Mouse (Mus musculus) adrenal gland, adult (tissue): ENCODE data around the gene Rpp14.
A peak's percentile ranks its signal among the peaks of the same experiment; 100 is the strongest.

Experiments
- DNase-seq, 2 experiments: peaks; one replicate each; pipeline ENCODE4 v3.0.0; 2022 to 2023; ENCODE audit warnings: low spot score in 1 of 2; ENCODE audit not compliant: inconsistent age in 2 of 2

Rpp14 gene

DNA sequence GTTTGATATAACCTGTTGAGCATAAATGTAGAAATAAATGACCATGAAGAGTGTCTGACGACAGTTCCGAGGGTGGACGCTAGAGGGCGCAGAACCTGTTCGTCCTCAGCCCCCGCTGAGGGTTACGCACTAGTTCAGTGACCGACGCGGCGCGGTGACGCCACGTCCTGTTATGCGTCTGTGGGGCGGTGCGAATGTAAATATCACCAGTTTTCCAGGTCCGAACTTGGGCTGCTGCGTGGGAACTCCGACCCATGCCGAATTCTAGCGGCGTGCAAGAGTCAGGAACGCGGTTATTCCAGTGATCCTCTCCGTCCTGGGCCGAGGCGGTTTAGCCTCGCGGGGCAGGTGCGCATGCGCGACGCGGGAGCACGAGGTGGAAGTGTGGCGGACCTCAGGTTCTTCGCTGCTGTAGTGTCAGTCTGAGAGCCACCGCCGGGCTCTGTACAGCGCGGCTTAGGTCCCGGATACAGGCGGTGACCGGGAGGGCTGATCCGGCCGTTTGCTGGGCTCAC lies at the start of gene Rpp14:
Gene Rpp14 (plus strand): TSS at position 203 of the 515 bp plus-strand sequence.
- DNase-seq, result peak; percentile 95 to 99

DNA sequence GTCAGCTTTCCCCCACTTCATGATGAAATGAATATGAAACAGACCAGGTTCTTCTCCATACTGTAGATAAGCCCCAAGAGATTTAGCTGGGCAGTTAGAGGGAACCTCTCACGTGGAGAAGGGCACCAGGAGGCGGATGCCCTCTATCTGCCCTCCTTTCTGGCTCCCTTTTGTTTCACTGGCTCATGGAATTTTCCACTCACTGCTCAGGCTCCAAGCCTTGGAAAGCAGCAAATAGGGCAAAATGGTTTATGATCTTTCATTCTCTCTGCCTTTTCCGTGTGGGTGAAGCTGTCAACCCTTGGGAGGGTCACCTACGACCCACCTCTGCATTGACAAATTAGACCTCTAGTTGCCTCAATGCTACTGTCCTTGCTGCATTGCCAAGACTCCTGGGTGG lies 49.6 kb upstream of the Rpp14 start:
- peak; percentile 68 to 89 for DNase-seq

DNA sequence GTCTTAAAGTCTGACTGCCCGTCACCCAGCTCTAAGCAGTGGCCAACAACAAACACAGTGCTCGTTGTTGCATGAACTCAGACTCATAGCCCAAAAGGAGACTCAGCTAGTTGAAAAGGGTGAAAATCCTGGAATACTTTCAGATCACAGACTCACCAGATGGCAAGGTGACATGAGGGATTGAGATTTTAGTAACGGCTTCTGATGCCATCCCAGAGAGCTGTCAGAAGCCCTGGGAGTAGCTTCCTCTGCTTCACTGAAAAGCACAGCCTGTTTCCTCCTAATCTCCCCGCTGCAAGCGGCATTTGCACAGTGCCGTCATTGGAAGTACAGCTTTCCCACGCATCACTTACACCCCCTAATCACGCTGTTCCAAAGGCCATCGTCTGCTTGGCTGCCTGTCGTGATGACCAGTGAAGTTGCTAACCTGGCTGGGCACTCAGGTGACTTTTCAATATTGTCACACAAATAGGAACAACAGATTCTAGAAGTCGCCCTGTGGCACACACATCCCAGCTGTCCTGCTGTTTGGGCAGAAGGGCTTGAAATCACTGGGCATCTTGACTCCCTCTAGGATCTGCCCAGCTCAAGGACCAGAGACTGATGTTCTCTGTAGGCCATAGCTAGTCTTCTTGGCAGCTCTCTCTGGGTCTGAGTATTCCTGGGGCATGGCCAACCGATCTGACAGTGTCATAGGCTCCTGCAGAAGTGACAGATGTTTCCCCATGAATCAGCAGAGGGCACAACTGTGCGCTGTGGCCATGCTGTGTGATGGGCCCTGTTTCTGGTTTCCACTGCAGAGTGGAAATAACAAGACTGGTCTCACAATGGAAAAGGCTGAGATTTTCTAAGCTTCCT lies 47.9 kb upstream of the Rpp14 start:
- DNase-seq, result peak; percentile 85 to 90

DNA sequence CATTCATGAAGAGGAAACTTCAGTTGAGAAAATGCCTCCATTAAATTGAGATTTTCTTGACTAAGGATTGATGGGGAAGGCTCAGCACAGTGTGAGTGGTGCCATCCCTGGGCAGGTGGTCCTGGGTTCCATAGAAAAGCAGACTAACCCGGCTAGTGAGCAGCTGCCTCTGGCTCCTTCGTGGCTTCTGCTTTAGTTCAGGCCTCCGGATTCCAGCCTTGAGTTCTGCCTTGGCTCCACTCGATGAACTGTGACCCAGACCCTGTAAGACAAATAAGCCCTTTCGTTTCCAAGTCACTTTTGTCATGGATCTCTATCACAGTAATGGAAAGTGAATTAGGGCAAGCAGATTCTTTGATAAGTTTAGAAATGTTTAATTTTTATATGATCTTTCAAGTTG lies 45.6 kb upstream of the Rpp14 start:
- DNase-seq, result peak in 1 of 2 experiments; percentile 60

DNA sequence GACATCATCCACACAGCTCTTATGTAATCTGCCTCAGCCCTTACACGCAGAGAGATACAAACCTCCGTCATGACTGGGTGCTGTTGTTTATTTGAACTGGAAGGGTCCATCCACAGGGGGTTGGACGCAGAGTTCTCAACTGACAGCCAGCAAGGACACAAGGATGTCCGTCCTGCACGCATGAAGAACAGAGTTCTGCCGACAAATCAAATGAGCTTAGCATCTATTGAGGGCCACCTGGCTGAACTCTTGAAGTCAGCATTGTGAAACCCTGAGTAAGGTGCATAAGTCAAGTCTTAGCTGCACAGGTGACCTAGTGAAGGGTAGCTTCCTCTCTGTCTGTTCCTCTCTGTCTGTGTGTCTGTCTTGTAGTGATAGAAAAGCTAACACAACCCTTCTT lies 44.2 kb upstream of the Rpp14 start:
- DNase-seq, result peak in 1 of 2 experiments; percentile 31

DNA sequence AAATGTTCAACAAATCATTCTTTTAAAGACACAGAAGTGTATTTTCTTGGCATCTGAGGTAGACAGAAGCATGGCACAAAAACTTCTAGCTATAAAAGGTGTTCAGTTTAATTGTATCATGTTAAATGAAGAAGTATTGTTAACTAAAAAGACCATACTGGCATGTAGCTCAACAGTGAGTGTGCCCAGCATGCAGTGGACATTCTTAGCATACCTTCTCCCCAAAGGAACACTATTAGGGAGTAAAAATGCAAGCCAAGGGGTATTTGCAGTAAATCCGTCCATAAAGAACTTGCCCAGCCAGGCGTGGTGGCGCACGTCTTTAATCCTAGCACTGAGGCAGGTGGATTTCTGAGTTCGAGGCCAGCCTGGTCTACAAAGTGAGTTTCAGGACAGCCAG lies 43.8 kb upstream of the Rpp14 start:
- peak in 1 of 2 experiments; percentile 32 for DNase-seq

DNA sequence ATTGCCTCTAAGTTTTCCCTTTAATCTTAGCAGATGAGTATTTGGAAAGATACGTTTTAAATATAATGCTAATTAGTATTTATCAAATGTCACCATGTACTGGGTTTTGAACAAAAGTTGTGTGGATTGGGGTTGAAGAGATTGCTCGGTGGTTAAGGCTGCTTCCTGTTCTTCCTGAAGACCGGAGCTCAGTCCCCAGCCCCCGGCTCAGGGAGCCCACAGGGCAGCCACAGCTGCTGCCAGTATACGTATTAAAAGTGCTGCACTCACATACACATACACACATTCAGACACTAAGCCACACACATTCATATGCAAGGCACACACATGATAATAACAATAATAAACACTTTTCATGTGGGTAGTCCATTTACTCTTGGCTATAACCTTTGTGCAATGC lies 42.0 kb upstream of the Rpp14 start:
- DNase-seq, result no peak

DNA sequence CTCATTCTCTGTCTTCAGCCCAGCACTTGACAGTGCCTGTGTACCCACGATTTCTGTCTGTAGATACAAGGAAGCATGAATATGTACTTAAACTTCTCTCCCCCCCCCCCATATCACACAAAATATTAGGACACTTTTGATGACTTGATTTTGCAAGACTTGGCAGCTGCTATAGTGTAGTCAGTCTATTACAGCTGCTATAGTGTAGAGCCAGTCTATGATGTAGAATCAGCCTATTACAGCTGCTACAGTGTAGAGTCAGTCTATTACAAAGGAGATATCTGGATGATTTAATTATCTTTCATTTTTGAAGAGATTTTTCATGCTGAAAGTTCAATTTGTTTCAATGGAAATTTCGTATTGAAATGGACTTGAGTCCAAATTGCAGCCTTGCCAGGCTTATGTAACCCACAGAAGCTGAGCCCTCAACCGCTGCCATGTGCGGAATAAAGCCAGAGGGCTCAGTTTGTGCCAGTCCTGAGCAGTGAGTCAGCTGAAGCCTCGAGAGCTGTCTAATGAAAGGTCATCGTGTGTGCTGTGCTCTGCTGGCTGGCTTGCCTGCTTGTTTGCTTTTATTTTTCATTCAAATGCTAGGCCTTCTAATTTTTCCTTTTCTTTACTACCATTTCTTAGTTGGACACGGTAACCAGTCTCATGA lies 41.2 kb upstream of the Rpp14 start:
- peak; percentile 92 to 95 for DNase-seq

DNA sequence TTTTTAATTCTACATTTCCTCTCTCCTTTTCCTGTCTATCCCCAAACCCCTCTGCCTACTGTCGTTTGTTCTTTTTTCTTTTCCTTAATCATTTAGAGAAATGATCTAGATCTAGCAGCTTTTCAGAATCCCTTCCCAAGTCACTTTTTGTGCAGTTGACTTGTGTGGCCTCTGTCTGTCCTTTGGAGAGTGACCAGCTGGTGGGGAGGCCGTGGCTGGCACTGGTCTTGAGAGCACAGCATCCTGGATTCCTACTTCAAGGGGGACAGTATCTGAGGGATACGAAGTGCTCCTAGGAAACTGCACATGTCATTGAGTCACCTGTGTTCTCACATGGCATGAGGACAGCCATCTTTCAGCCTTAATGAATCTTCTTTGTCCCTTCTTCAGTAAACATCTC lies 40.0 kb upstream of the Rpp14 start:
- peak in 1 of 2 experiments; percentile 51 for DNase-seq

DNA sequence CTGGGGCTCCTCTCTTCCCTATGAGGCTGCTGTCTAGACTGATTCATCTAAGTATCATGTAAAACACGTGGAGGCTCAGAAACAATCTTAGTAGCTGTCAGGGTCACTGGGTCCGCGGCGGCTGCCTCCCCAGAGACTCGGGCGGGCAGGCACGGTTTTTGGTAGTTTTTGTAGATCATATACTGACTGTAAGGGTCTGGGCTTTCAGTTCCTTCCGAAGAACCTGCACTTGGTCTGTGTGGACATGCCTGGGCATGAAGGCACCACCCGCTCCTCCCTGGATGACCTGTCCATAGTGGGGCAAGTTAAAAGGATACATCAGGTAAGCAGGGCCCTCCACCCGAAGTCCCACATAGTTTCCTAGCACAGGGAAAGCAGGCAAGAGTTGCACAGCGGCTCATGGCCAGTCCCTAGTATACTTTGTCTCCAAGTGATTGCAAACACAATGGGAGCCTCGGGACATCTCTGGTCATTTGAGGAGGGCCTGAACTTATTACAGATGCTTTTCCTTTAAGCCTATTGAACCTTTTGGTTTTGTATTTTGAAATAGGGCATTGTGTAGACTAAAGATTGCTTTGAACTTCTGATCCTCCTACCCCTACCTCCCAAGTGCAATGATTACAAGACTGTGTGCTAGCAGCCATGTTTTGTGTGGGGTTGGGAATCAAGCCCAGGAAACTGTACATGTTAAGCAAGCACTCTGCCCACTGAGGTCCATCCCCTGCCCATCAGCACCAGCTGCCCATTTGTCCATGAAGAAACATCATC lies 39.1 kb upstream of the Rpp14 start:
- peak in 1 of 2 experiments; percentile 57 for DNase-seq

DNA sequence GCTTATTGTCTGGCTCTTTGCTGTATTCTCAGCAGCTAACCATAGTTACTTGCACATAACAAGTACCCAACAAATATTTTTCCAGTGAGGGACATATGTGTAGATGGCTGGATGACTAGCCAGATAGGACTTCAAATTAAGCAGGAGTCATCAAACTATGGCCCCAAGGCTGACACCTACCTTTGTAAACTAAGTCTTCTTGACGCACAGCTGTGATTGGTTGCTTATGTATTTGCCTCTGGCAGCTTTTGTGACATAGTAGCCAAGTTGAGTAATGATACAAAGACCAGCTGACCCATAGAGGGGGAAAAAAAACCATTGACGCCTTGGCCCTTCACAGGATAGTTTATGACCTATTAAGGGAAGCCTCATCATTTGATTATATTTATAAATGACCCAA lies 38.0 kb upstream of the Rpp14 start:
- no peak for DNase-seq

DNA sequence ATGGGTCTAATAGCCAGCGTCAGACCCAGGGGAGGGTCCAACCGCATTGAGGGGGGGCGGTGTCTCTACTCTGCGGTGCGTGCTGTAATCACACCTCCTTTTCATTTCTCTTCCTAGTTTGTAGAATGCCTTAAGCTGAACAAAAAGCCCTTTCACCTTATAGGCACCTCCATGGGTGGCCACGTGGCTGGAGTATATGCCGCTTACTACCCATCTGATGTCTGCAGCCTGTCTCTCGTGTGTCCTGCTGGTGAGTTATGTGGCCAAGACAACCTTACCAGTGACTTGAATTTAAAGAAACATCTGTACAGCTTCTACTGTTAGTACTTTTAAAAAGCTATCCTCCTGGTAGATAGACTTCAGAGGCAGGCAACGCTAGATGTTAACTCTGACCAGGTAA lies 37.6 kb upstream of the Rpp14 start:
- no peak for DNase-seq

DNA sequence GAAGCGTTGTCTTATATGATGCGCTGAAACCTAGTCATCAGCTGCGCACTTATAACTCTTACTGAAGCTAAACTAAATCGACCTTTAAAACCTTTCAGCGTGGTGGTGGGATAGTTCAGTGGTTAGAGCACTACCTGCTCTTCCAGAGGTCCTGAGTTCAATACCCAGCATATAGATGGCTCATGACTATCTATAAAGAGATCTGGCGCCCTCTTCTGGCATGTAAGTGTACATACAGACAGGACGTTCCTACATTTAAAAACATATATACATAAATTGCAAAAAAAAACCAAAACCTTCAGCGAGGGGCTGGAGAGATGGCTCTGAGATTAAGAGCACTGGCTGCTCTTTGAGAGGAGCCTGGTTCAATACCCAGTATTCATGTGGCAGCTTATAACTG lies 35.8 kb upstream of the Rpp14 start:
- DNase-seq, result peak in 1 of 2 experiments; percentile 78

DNA sequence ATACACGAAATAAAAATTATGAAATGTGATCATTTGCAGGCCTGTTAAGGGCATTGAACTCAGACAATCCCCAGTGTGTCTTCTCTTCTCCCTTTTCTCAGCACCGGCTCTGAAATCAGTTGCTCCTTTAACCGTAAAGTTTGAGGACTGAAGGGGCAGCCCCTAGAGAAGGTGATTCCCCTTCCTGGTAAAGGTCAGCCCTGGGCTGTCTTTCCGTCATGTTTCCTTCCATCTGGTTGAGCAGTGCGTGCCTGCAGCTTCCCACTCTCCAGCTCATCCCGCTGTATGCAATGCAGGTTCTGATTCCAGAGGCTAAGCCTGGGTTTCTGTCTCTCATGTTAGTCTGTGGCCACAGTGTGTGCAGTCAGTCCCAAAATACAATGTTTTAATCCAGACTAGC lies 35.4 kb upstream of the Rpp14 start:
- DNase-seq, result no peak

DNA sequence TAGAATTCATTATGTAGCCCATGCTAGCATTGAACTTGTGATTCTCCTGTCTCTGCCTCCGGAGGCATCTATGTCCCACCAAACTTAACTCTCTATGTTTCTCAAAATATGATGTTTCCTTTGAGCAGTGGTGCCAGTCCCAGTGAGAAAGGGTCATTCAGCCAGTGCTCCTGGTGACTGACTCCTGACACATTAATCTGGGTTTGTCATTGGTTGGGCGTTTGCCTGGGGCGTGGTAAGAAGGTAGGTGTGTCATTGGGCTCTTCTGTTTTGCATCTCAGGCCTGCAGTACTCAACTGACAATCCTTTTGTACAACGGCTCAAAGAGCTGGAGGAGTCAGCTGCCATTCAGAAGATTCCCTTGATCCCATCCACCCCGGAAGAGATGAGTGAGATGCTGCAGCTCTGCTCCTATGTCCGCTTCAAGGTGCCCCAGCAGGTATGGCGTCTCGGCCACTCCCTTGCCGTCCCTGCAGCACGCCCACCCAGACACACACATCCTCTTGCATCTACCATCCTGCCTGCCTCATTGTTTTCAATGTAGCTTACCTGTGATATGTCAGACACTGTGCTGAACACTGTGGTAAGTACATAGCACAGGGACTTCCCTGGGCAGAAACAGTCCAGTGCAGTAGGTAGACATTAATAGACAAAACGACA lies 34.9 kb upstream of the Rpp14 start:
- no peak for DNase-seq

DNA sequence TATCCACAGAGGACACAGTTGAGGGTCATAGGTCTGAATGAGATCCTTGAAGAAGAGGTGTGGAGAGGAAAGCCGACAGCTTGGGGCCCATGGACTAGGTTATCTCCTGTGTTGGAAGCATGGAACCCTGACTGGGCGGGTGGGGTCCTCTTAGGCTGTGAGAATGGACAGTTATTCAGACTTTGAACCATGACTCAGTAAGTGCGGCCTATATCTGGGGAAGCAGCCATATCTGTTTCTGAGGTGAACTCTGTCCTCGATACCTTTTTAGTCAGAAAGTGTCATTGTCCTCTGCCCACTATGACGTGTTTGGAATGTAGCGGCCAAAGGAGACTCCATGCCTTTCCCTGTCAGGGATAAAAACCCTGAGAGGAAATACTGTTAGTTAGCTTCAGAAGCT lies 33.3 kb upstream of the Rpp14 start:
- DNase-seq, result no peak

DNA sequence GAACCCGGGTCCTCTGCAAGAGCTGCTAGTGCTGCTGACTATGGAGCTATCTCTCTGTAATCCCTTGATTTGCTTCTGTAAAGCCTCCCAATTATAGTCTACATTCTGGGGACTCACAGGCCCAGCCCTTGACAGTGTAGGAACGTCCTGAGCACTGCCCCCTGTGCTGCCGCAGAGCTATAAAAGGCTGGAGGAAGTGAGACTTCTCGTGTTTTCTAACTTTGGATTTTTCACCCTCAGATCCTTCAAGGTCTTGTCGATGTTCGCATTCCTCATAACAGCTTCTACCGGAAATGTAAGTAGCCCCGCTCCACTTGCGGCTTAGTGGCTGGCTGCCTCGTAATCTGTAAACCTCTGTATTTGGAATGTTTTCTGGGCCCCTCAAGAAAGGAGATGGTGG lies 30.8 kb upstream of the Rpp14 start:
- DNase-seq, result no peak

DNA sequence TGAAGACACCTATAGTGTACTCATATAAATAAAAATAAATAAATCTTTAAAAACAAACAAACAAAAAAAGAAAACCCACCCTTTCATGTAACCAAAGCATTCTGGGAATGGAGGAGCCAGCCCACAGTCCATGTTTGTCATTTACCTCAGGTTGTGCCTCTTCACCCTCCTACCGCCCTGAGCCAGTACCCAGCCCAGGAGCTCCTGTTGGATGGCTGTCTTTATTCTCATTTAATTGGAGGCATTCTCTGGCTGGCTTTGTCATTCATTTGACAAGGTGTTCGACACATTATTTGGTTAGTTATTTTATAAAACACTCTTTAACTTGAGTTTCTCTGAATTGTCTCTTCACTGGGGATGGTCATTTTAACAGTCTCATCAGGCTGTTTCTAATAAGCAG lies 28.3 kb upstream of the Rpp14 start:
- DNase-seq, result no peak

DNA sequence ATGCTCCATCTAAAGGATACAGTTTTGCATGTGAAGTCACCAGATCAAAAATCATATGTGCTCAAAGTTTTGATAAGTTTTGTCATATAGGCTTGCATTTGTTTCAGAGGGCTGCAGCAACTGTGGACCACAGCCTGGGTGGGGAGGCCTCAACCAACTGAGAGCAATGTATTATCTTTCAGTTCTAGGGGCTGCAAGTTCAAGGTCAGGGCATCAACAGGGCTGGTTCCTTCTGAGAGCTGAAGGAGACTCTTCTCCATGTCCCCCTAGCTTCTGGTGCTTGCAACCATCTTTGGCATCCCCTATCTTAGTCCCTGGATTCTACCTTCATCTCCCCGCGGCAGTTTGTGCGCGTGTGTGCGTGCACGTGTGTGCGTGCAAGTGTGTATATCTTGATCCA lies 27.5 kb upstream of the Rpp14 start:
- DNase-seq, result no peak

DNA sequence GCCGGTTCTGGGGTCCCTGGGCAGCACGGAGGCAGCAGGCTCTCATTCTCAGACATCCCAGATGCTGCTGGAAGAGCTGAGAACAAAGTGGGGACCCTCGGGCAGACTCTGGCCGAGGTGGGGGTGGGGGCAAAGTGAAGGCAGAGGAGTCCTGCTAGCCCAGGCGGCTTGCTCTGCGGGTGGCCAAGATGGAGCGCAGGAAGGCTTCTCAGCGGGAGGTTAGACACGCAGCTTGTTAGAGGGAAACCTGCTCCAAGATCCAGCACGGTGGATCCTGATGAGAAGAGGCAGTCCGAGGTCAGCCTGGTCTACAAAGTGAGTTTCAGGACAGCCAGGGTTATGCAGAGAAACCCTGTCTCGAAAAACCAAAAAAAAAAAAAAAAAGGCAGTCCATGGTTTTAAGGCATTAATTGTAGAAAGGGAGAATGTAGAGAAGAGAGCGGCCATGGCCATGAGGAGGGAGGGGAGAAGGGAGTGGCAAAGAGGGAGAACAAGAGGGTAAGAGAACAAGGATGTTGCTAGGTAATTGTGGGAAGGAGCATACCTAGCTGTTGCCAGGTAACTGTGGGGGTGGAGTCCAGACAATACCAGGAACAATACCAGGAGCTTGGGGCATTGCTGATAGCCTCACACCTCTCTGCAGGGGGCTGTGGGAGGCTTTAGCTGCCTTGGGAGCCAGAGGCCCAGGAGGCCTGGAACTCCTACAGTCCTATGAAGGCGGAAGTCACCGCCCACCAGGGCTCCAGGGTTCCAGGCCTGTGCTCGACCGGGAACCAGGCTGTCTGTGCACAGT lies 25.7 kb upstream of the Rpp14 start:
- no peak for DNase-seq
